Mouse (Mus musculus): Measurements from ENCODE around the gene Hip1r.
"Not testable (repeated sequence)": the region's sequence is repeated elsewhere in the genome, so short reads cannot be mapped to it uniquely, and the experiment has no call there.

The Hip1r gene

DNA sequence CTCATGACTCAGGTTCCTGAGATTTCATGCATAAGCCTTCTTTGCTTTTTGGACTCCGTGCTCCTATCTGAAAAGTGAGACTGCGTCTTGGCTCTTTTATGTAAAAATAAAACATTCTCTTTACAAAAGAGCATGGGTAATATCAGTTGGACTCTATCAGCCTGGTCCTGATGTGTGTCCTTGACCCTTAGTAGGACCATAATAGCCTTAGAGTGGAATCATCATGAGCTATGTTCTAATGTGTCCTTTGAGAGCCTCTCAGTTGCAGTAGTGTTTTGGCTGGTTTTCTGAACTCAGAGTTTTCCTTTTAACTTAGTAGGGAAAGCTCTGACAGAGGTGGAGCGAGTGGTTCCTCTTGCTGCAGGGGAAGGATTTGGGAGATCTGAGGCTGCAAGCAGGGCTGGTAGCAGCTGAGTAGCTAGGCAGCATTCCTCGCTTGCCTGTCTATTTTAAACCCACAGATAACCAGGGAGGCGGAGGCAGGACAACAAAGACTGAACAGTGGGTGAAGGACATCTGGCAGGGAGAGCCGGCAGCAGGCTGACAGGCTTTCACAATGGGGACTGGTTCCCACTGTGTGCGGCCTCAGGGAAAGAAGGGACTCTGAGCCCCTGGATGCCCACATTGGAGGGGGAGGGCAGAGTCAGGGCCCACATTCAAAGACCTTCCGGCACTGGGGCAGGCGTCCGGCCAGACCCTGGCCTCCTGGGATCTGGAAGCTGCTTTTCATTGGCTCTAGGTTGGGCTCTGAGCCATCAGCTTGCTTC lies 70.0 kb downstream of the Hip1r start:
- DNase-seq, result no peak

DNA sequence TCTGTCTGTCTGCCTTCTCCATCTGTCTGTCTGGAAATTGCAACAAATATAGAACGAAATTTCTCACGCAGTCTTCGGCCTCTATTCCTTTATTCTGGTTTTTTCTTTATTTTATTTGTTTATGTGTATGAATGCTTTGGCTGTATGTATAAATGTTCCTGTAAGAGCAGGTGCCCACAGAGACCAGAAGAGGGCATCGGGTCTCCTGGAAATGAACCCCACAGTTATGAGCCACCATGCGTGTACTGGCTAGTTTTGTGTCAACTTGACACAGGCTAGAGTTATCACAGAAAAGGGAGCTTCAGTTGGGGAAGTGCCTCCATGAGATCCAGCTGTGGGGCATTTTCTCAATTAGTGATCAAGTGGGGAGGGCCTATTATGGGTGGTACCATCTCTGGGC lies 70.6 kb downstream of the Hip1r start:
- no peak for DNase-seq

- DNase-seq, result no peak
Observed at GRCm38 (mm10) chr5:124045453-124046010, 72.1 kb downstream of the Hip1r start.

DNA sequence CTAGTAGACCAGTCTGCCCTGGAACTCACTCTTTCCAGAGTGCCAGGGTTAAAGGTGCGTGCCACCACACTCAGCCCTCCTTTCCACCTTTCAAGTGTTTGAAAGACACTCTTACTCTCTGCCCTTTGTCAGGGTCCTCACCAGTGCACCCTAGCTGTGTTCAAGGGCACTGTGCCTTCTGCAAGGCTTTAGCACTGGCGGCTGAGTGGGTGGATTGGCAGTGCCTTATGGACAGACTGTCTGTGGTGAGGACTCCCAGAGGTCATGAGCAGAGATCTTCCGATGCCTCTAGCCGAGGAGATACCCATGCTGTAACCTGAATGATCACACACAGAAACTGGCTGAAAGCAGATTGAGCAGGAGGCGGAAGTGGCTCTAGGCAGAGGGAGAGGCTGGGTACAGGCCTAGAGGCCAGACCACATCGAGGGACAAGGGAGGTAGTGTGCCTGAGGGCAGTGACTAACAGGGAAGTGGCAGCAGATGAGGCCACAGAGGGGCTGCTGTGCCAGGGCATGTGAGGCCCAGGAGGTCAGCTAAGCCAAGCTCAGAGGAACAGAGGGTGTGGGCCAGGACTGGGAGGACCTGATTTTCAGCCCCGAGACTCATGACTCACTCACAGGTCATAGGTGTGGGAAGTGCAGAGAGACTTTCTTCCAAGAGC lies 73.4 kb downstream of the Hip1r start:
- no peak for DNase-seq

DNA sequence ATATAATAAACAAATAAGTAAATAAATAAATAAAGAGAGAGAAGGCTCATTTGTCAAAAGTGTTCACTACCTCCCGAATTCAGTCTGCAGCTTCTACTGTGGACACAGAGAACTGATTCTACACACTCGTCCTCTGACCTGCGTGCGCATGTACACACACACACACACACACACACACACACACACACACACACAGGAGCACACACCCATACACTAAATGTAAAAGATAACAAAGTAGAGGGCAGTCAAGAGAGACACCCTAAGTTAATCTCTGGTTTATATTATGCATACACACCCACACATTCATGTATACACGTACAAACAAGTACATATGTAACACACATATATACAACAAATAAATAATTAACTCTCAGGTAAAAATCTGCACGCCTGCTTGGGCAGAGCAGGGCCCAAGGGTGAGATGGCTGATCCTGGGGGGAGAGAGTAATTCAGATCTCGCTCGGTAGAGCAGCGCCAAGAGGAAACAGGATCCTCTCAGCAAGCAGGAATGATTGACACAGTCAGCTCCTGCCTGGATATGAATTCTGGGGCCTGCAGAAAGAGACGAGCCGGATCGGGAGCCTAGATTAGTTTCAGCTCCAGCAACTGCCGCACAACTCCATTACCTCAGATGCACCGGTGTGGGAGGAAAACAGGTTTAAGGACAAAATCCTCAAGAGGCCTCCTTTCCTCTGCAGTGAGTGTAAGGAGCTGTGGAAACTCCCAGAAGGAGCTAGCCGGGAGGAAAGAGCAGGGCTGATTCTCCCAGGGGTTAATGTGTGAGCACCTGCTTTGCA lies 76.0 kb downstream of the Hip1r start:
- DNase-seq, result no peak

DNA sequence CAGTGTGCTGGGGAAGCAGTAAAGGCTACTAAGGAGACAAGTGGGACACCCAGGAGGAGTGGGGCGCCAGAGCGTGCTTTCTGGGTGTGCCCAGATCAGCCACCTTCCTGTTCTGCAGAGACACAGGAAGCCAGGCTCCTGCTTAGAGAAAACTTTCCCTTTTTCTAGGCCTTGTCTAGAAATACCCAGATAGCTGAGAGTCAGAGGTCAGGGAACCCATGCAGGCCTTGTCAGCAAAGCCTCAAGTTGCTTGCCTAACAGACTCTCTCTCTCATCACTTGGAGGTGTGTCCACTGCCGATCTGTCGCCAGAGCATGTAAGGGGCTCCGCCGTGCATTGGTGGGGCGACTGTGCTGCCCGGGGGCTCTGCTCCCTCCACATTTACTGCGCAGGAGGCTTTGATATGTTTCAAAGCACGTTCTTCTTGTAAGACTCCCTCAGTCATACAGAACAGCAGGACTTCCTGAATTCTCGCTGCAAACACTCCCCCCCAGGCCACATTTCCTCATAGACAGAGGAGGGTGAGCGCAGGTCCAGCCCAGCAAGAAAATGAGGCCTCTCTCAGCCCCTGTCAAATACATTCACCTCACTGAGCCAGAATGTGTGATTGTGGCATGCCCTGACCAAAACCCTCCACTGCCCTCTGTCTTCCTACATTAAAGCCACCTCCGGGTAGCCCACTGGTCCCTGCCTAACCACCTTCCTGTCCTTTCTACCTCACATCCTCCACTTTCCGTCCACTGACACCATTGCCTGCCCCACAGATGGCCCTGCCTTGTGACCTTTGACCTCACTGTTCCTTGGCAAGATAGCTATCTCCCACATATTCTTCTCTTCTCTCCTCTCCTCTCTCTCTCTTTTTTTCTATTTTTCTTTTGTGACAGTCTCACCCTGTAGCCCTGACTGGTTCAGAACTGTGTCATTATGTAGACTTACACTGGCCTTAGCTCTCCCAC lies 76.9 kb downstream of the Hip1r start:
- DNase-seq, result no peak

DNA sequence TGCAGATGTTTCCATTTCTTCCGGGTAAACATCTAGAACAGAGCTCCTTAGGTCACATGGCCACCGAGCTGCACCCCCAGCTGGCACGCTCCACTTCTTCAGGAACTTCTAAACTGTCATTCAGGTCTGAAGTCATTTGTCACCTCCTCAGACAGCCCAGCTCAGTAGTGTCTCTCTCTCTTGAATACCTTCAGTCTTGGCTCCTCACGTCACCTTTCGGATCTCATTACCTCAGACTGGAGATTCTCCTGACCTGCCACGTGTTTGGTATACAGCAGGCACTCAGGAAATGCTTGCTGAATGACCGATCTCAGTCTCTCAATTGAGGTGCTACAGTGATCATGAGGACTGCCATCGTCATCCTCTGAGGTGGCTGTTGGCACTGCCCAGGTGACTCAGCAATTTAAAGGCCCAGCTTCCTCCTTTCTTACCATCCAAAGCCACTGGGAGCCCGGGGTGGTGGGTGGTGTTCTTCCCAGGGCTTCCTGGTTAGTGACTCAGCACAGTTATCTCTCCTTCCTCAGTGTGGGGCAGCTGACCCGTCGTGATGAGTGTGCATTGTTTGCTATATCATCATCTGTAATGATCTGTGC lies 78.6 kb downstream of the Hip1r start:
- no peak for DNase-seq

GRCm38 (mm10) chr5:124052641-124053040 lies 79.2 kb downstream of the Hip1r start:
- DNase-seq, result not testable (repeated sequence)

All from kidney, adult 9 months (tissue).